Mouse (Mus musculus): ENCODE results near the gene Grin2b.

- no peak for TF ChIP-seq ELF1 (IDR thresholded peaks at IDR 0.05; ENCODE audit: low read depth, low read length)
- no peak for TF ChIP-seq MAFK (IDR thresholded peaks at IDR 0.05; ENCODE audit: insufficient replicate concordance, low read length)
- peak in 1 of 2 experiments; percentile 9; a peak in 1 of 4 replicates for TF ChIP-seq CTCF (conservative IDR thresholded peaks at IDR 0.05 in 1 of 2, IDR thresholded peaks at IDR 0.05 in 1 of 2; ENCODE audit: low read depth in 2 of 2, low read length in 2 of 2)
- no peak for TF ChIP-seq GABPA (IDR thresholded peaks at IDR 0.05; ENCODE audit: insufficient replicate concordance, low read depth, low read length)
- no peak for TF ChIP-seq USF2 (conservative IDR thresholded peaks at IDR 0.05; ENCODE audit: low read depth, low read length)
- no peak for TF ChIP-seq SIN3A (IDR thresholded peaks at IDR 0.05; ENCODE audit: low read length)
- TF ChIP-seq CHD1 (IDR thresholded peaks at IDR 0.05; ENCODE audit: low read depth, low read length): no peak
- TF ChIP-seq EP300 (IDR thresholded peaks at IDR 0.05; ENCODE audit: low read length): no peak
- TF ChIP-seq BHLHE40 (IDR thresholded peaks at IDR 0.05; ENCODE audit: low read depth, low read length): no peak
- TF ChIP-seq POLR2A (IDR thresholded peaks at IDR 0.05; ENCODE audit: low read depth, low read length): no peak
- no peak for TF ChIP-seq MAX (IDR thresholded peaks at IDR 0.05; ENCODE audit: low read length)
- TF ChIP-seq HCFC1 (IDR thresholded peaks at IDR 0.05; ENCODE audit: low read depth, low read length): no peak
- no peak; the same call in 1 of the 2 replicates for TF ChIP-seq RAD21 (IDR thresholded peaks at IDR 0.05; ENCODE audit: low read depth, low read length)
- no peak for TF ChIP-seq MAZ (IDR thresholded peaks at IDR 0.05; ENCODE audit: low read depth, low read length)
Measured at GRCm38 (mm10) chr6:135827942-135828341, 345.4 kb downstream of the Grin2b start.
